Mouse (Mus musculus) olfactory bulb, adult 2 months (tissue): ENCODE data around the gene Pcnx4.

Experiments used
- CTCF ChIP-seq: fragments of 200-500 bp; IDR thresholded peaks from 2 replicates; pipeline ENCODE4 v1.5.1; 2012; ENCODE audit warnings: low read depth, mild to moderate bottlenecking, low read length, moderate library complexity; ENCODE audit not compliant: insufficient read depth
- POLR2A ChIP-seq: fragments of 200-500 bp; IDR thresholded peaks from 2 replicates; pipeline ENCODE4 v1.6.1; 2012; ENCODE audit warnings: mild to moderate bottlenecking, low read depth, low read length, moderate library complexity; ENCODE audit not compliant: insufficient read depth

DNA sequence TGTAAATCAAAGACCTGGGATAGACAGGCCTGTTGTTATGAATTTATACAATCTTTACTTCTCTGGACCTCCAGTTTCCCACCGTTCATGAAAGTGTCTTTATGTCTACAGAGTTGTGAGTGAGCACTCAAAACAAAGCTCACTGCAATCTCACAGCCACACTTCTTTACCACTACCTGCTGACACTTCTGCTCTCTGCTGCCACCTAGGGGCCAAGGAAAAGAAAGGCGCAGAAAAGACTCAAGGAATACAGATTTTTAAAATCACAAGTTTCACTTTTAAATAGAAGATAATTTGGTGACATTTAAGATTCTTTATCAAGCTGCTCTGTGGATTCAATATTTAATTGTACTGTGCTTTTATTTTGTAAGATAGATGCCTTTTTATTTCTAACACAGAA is 15.5 kb upstream of the Pcnx4 start:
- TF ChIP-seq CTCF (no peak), POLR2A (no peak)
